Mouse (Mus musculus) spleen, adult 12 weeks (tissue): Measurements from ENCODE around the gene Gm10668.
"Not testable (repeated sequence)": the region's sequence is repeated elsewhere in the genome, so short reads cannot be mapped to it uniquely, and the experiment has no call there.

Source experiments
- DNase-seq: peaks from one replicate; pipeline ENCODE4 v3.0.0; 2022; ENCODE audit warnings: low spot score

Gm10668 gene

GRCm38 (mm10) chr7:20730524-20730923 lies at the start of gene Gm10668:
Gm10668 (minus strand) TSS chr7:20730624.
- not testable (repeated sequence) for DNase-seq

DNA sequence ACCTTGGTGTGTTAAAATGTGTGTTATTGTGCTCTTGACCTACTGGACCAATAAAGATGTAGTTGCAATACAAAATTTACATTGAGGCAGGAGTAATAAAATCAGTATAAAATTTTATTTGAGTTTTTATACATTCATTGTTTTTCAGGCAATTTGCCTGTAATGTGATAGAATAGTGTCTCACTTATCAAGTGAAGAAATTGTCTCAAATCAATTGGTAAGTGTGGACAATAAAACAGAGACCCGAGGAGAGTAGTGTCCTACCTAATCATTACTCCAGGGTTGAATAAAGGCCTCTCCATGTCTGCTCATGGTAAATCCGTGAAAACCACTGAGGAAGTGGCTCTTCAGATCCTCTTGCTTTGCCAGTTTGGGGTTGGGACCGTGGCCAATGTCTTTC lies 40.5 kb upstream of the Gm10668 start, which contains the start of gene Vmn1r112:
Vmn1r112 (plus strand) TSS at position 301 of the 400 bp plus-strand sequence.
- DNase-seq: not testable (repeated sequence)

GRCm38 (mm10) chr7:20703116-20703515 lies 27.3 kb downstream of the Gm10668 start, which contains the start of gene Vmn1r111:
Vmn1r111 (minus strand) TSS chr7:20703216.
- DNase-seq: not testable (repeated sequence)
